Mouse (Mus musculus): ENCODE results near the gene Aup1. TPM values are rescaled to one million over a fixed set of nuclear protein-coding genes. Genes with fewer than 3 reads are reported as not detected.

Aup1 gene
- polyA plus RNA-seq, 1 experiment: 244 TPM

DNA sequence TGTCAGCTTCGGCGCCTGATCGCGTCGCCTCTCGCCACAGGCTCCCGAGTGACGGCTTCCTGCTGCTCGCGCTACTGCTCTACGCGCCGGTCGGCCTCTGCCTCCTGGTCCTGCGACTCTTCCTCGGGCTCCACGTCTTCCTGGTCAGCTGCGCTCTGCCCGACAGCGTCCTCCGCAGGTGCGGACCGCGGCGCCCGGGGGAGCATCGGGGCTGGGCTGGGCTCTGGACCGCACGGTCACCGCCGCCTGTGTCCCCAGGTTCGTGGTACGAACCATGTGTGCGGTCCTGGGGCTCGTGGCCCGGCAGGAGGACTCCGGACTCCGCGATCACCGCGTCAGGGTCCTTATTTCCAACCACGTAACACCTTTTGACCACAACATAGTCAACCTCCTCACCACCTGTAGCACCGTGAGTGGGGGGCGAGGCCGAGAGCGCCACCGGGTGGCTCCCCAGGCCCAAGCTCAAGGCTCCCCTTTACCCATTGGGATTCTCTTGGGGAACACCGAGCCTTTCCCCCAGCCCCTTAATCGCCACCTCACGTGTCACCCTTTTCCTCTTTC, 630 bp downstream of the Aup1 start, which contains the start of gene Htra2:
Gene Htra2 (minus strand): TSS at position 403 of the 561 bp plus-strand sequence.
- Histone ChIP-seq H3K36me3 (ENCODE audit: control insufficient read depth, insufficient read depth, low read length) (no peaks in the 10 kb centered on the region), H3K4me3 (ENCODE audit: control insufficient read depth, low read depth, low read length) (peak within 1 kb of the TSS; percentile 87), H3K27ac (ENCODE audit: control insufficient read depth, insufficient read depth, low read depth, low read length) (peak within 1 kb of the TSS; percentile 86), H3K27me3 (ENCODE audit: control insufficient read depth, insufficient read depth, low read length) (no peaks in the 10 kb centered on the region), H3K4me1 (ENCODE audit: control insufficient read depth, insufficient read depth, low read length) (peaks cover 12% of the 10 kb centered on the region)
- TF ChIP-seq CTCF (IDR thresholded peaks at IDR 0.05; ENCODE audit: control insufficient read depth, insufficient read depth, insufficient replicate concordance, low read depth, low read length): no peak
- TF ChIP-seq POLR2A (IDR thresholded peaks at IDR 0.05; ENCODE audit: control insufficient read depth, low read depth, low read length): no peak

DNA sequence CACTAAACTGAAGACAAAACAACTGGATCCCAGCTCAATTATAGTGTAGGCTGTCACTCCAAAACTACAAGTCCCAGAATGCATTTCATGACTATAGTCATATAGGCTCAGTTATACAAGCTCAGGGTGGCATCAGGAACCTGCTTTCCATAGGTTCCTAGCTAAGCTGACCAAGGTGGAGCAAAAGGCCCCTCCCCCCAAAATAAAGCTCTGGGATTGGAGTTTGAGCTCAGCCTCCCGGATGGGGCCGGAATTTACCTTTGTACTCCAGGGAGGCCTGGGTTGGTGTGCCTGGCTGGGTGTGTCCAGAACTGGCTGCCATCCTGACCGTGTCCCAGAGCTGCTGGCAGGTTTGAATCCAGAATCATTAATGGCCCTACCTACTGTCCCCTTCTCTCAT, 3.5 kb downstream of the Aup1 start, which contains the start of gene Dqx1:
Gene Dqx1 (plus strand): TSS at position 55 of the 400 bp plus-strand sequence.
- no peaks in the 10 kb centered on the region for H3K36me3 ChIP-seq (ENCODE audit: control insufficient read depth, insufficient read depth, low read length)
- H3K4me3 ChIP-seq (ENCODE audit: control insufficient read depth, low read depth, low read length): no peak within 1 kb of the TSS
- H3K27me3 ChIP-seq (ENCODE audit: control insufficient read depth, insufficient read depth, low read length): no peaks in the 10 kb centered on the region
- no peak for TF ChIP-seq POLR2A (IDR thresholded peaks at IDR 0.05; ENCODE audit: control insufficient read depth, low read depth, low read length)
- no peak for TF ChIP-seq CTCF (IDR thresholded peaks at IDR 0.05; ENCODE audit: control insufficient read depth, insufficient read depth, insufficient replicate concordance, low read depth, low read length)
- peaks cover 12% of the 10 kb centered on the region for H3K4me1 ChIP-seq (ENCODE audit: control insufficient read depth, insufficient read depth, low read length)
- H3K27ac ChIP-seq (ENCODE audit: control insufficient read depth, insufficient read depth, low read depth, low read length): no peak within 1 kb of the TSS

DNA sequence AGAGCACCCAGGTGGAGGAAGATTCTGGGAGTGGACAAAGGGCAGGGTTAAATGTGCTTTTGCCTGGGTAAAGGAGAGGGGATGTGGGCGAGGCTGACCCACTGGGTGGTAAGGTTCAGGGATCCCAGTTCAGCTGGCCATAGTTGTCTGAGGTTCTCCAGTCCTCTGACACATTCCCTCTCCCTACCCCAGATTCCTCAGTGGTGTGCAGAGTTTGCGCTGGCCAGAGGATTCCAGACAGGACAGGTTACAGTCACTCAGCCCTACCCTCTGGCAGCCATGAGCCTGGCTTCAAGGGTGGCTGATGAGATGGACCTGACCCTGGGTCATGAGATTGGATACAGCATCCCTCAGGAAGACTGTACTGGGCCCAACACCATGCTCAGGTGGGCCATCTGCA, 4.4 kb downstream of the Aup1 start:
- TF ChIP-seq CTCF (IDR thresholded peaks at IDR 0.05; ENCODE audit: control insufficient read depth, insufficient read depth, insufficient replicate concordance, low read depth, low read length): no peak
- no peak for TF ChIP-seq POLR2A (IDR thresholded peaks at IDR 0.05; ENCODE audit: control insufficient read depth, low read depth, low read length)
- Histone ChIP-seq H3K27ac (ENCODE audit: control insufficient read depth, insufficient read depth, low read depth, low read length) (no peak overlapping the region), H3K27me3 (ENCODE audit: control insufficient read depth, insufficient read depth, low read length) (no peaks in the 10 kb centered on the region), H3K4me3 (ENCODE audit: control insufficient read depth, low read depth, low read length) (no peak overlapping the region), H3K36me3 (ENCODE audit: control insufficient read depth, insufficient read depth, low read length) (no peaks in the 10 kb centered on the region), H3K4me1 (ENCODE audit: control insufficient read depth, insufficient read depth, low read length) (peaks cover 5% of the 10 kb centered on the region)

DNA sequence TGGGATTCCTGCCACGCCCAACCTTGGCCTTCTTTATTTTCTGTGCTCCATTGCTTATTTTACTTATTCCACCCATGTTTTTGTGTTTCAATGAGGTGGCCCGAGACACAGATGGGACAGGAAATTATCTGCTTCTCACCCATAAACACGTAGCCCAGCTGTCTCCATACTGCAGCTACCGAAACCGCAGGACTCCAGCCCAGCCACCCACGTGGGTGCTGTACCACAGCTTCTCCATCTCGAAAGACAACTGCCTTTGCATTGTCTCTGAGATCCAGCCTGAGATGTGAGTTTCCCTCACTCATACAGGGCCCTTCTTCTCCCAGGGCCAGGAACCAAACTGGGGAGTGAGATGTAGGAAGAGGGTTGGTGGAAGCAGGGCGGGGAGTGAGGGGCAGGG, 11.7 kb downstream of the Aup1 start:
- H3K27ac ChIP-seq (ENCODE audit: control insufficient read depth, insufficient read depth, low read depth, low read length): no peak overlapping the region
- TF ChIP-seq POLR2A (IDR thresholded peaks at IDR 0.05; ENCODE audit: control insufficient read depth, low read depth, low read length): no peak
- no peak for TF ChIP-seq CTCF (IDR thresholded peaks at IDR 0.05; ENCODE audit: control insufficient read depth, insufficient read depth, insufficient replicate concordance, low read depth, low read length)
- H3K36me3 ChIP-seq (ENCODE audit: control insufficient read depth, insufficient read depth, low read length): no peaks in the 10 kb centered on the region
- peaks cover 9% of the 10 kb centered on the region for H3K4me1 ChIP-seq (ENCODE audit: control insufficient read depth, insufficient read depth, low read length)
- H3K4me3 ChIP-seq (ENCODE audit: control insufficient read depth, low read depth, low read length): no peak overlapping the region
- peaks cover 2% of the 10 kb centered on the region; the same call in 1 of the 2 replicates for H3K27me3 ChIP-seq (ENCODE audit: control insufficient read depth, insufficient read depth, low read length)

DNA sequence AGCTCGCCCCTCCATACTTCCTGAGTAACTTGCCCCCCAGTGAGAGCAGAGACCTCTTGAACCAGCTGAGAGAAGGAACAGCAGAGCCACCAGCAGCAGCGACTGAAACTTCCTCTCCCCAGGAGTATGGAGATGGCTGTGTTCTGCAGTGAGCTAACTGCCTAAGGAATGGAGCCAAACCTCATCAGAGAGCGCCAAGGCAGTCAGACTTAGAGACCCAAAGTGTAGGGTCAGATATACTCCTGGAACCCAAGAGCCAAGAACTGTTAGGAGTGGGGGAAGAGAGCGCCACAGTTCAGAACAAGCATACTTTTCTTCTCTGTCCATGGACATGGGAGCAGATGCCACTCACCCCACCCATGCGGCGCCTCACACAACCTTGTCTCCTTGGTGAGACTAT, 12.1 kb downstream of the Aup1 start:
- no peak overlapping the region for H3K4me3 ChIP-seq (ENCODE audit: control insufficient read depth, low read depth, low read length)
- TF ChIP-seq CTCF (IDR thresholded peaks at IDR 0.05; ENCODE audit: control insufficient read depth, insufficient read depth, insufficient replicate concordance, low read depth, low read length) (no peak), POLR2A (IDR thresholded peaks at IDR 0.05; ENCODE audit: control insufficient read depth, low read depth, low read length) (no peak)
- H3K27me3 ChIP-seq (ENCODE audit: control insufficient read depth, insufficient read depth, low read length): peaks cover 3% of the 10 kb centered on the region; the same call in 1 of the 2 replicates
- H3K4me1 ChIP-seq (ENCODE audit: control insufficient read depth, insufficient read depth, low read length): peaks cover 11% of the 10 kb centered on the region
- H3K36me3 ChIP-seq (ENCODE audit: control insufficient read depth, insufficient read depth, low read length): no peaks in the 10 kb centered on the region
- no peak overlapping the region for H3K27ac ChIP-seq (ENCODE audit: control insufficient read depth, insufficient read depth, low read depth, low read length)

DNA sequence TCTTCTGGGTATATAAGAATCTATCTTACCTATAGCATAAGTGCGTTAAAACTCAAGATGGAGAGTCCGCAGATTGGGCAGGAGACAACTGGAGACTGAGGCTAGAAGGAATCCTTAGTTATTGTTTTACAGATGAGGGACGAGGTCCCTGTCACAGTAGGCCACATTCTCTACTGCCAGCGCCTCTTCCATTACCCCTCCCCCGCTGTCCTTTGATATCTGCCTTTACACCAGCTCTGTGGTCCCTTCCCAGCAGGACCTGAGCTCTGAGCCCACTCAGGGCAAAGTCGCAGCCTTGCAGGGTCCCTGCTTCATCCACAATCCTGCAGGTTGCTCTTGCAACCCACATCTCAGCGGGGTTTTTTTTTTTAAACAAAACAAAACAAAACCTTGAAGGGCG, 13.9 kb downstream of the Aup1 start:
- Histone ChIP-seq H3K27me3 (ENCODE audit: control insufficient read depth, insufficient read depth, low read length) (peaks cover 3% of the 10 kb centered on the region; the same call in 1 of the 2 replicates), H3K36me3 (ENCODE audit: control insufficient read depth, insufficient read depth, low read length) (no peaks in the 10 kb centered on the region), H3K27ac (ENCODE audit: control insufficient read depth, insufficient read depth, low read depth, low read length) (no peak overlapping the region), H3K4me3 (ENCODE audit: control insufficient read depth, low read depth, low read length) (no peak overlapping the region), H3K4me1 (ENCODE audit: control insufficient read depth, insufficient read depth, low read length) (peaks cover 12% of the 10 kb centered on the region)
- no peak for TF ChIP-seq CTCF (IDR thresholded peaks at IDR 0.05; ENCODE audit: control insufficient read depth, insufficient read depth, insufficient replicate concordance, low read depth, low read length)
- no peak for TF ChIP-seq POLR2A (IDR thresholded peaks at IDR 0.05; ENCODE audit: control insufficient read depth, low read depth, low read length)

DNA sequence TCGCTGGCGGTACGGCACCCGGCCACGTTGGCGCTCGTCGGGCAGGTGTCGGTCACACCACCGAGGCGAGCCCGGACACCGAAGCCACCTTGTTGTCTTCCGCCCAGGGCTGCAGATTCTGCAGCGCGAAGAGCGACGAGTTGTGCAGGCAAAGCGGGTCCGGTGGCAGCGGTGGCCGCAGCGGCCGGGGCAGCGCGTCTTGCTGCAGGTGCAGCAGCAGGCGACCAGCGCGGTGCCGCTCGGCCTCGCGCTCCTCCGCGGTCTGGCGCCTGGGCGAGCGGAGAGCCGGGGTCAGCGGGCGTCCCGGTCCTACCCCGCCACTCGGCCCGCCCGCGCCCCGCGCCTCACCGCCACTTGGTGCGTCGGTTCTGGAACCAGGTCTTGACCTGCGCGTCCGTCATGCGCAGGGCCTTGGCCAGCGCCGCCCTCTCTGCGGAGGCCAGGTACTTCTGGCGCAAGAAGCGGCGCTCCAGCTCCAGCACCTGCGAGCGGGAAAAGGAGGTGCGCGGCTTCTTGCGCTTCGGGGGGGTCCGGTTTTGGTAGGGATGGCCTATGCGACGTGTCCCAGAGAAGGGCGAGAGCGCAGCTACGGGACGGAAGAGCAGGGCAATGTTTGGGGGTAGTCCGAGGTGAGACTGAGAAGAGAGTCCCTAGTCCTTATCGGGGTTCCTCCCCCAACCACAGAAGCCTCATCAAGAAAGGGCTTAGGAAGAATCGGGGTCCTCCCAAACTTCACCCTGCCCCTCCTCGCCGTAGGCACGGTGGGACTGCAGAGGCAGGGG, 14.6 kb downstream of the Aup1 start:
- H3K36me3 ChIP-seq (ENCODE audit: control insufficient read depth, insufficient read depth, low read length): no peaks in the 10 kb centered on the region
- no peak overlapping the region; the same call in 1 of the 2 replicates for H3K4me3 ChIP-seq (ENCODE audit: control insufficient read depth, low read depth, low read length)
- no peak overlapping the region for H3K27ac ChIP-seq (ENCODE audit: control insufficient read depth, insufficient read depth, low read depth, low read length)
- TF ChIP-seq CTCF (IDR thresholded peaks at IDR 0.05; ENCODE audit: control insufficient read depth, insufficient read depth, insufficient replicate concordance, low read depth, low read length) (no peak), POLR2A (IDR thresholded peaks at IDR 0.05; ENCODE audit: control insufficient read depth, low read depth, low read length) (no peak)
- H3K4me1 ChIP-seq (ENCODE audit: control insufficient read depth, insufficient read depth, low read length): peaks cover 12% of the 10 kb centered on the region
- peaks cover 3% of the 10 kb centered on the region; the same call in 1 of the 2 replicates for H3K27me3 ChIP-seq (ENCODE audit: control insufficient read depth, insufficient read depth, low read length)
